Mouse (Mus musculus): ENCODE measurements around the gene Cadps. TPM values are rescaled to one million over a fixed set of nuclear protein-coding genes. Genes with fewer than 3 reads are reported as not detected.

Cadps gene
- total and polyA plus RNA-seq, 3 experiments = 0.09 to 0.16 TPM; not detected in 1

- no peak overlapping the region for H3K4me3 ChIP-seq
- no peak for TF ChIP-seq POLR2A (IDR thresholded peaks at IDR 0.05; ENCODE audit: insufficient read depth, low read depth, low read length)
- TF ChIP-seq EP300 (IDR thresholded peaks at IDR 0.05; ENCODE audit: insufficient read depth, low read depth, low read length) = no peak
- H3K27ac ChIP-seq = no peak overlapping the region
- no peak overlapping the region for H3K9ac ChIP-seq (ENCODE audit: low read depth, low read length)
- H3K27me3 ChIP-seq (ENCODE audit: control insufficient read depth, insufficient read depth, low read length) = peaks cover 55% of the 10 kb centered on the region
- DNase-seq = no peak
- 6% methylated on average over 23 of the region's 23 CpGs for WGBS
- H3K4me1 ChIP-seq (ENCODE audit: control insufficient read depth, insufficient read depth, low read length) = no peaks in the 10 kb centered on the region
- no peaks in the 10 kb centered on the region for H3K79me2 ChIP-seq (replicated peaks; ENCODE audit: control insufficient read depth, insufficient read depth, low read length)
- H3K36me3 ChIP-seq (ENCODE audit: control insufficient read depth, insufficient read depth, low read length) = no peaks in the 10 kb centered on the region
- intact Hi-C loops (cut with DNase I) = no loop called here
These were observed 480.3 kb downstream of the Cadps start for GRCm38 (mm10) chr14:12342458-12343131.

- intact Hi-C loops (cut with DNase I) = no loop called here
- Histone ChIP-seq H3K4me3 (no peak overlapping the region), H3K79me2 (replicated peaks; ENCODE audit: control insufficient read depth, insufficient read depth, low read length) (no peaks in the 10 kb centered on the region), H3K27ac (no peak overlapping the region), H3K27me3 (ENCODE audit: control insufficient read depth, insufficient read depth, low read length) (peaks cover 53% of the 10 kb centered on the region), H3K4me1 (ENCODE audit: control insufficient read depth, insufficient read depth, low read length) (no peaks in the 10 kb centered on the region), H3K36me3 (ENCODE audit: control insufficient read depth, insufficient read depth, low read length) (no peaks in the 10 kb centered on the region), H3K9ac (ENCODE audit: low read depth, low read length) (no peak overlapping the region)
- TF ChIP-seq POLR2A (IDR thresholded peaks at IDR 0.05; ENCODE audit: insufficient read depth, low read depth, low read length) (no peak), CTCF (IDR thresholded peaks at IDR 0.05) (no peak), EP300 (IDR thresholded peaks at IDR 0.05; ENCODE audit: insufficient read depth, low read depth, low read length) (no peak)
- DNase-seq = no peak
- 8% methylated on average over 24 of the region's 24 CpGs for WGBS
These were observed 481.0 kb downstream of the Cadps start for GRCm38 (mm10) chr14:12341789-12342457.

GRCm38 (mm10) chr14:12341075-12341788 is 481.6 kb downstream of the Cadps start:
- no peaks in the 10 kb centered on the region for H3K36me3 ChIP-seq (ENCODE audit: control insufficient read depth, insufficient read depth, low read length)
- peaks cover 53% of the 10 kb centered on the region for H3K27me3 ChIP-seq (ENCODE audit: control insufficient read depth, insufficient read depth, low read length)
- H3K9ac ChIP-seq (ENCODE audit: low read depth, low read length) = no peak overlapping the region
- H3K4me1 ChIP-seq (ENCODE audit: control insufficient read depth, insufficient read depth, low read length) = no peaks in the 10 kb centered on the region
- H3K79me2 ChIP-seq (replicated peaks; ENCODE audit: control insufficient read depth, insufficient read depth, low read length) = no peaks in the 10 kb centered on the region
- no peak overlapping the region; the same call in 1 of the 2 replicates for H3K4me3 ChIP-seq
- TF ChIP-seq CTCF (IDR thresholded peaks at IDR 0.05) (peak; percentile 26), EP300 (IDR thresholded peaks at IDR 0.05; ENCODE audit: insufficient read depth, low read depth, low read length) (no peak)
- no peak for DNase-seq
- no peak overlapping the region for H3K27ac ChIP-seq
- intact Hi-C loops (cut with DNase I) = no loop called here
- WGBS = 2% methylated on average over 42 of the region's 42 CpGs

- no peak overlapping the region for H3K4me3 ChIP-seq
These were observed 482.4 kb downstream of the Cadps start for GRCm38 (mm10) chr14:12340238-12341074.

GRCm38 (mm10) chr14:12338811-12339565 is 483.9 kb downstream of the Cadps start:
- no peak for DNase-seq
- intact Hi-C loops (cut with DNase I) = no loop called here
- no peak overlapping the region for H3K4me3 ChIP-seq
- 3% methylated on average over 10 of the region's 10 CpGs for WGBS
- H3K79me2 ChIP-seq (replicated peaks; ENCODE audit: control insufficient read depth, insufficient read depth, low read length) = no peaks in the 10 kb centered on the region
- peaks cover 35% of the 10 kb centered on the region for H3K27me3 ChIP-seq (ENCODE audit: control insufficient read depth, insufficient read depth, low read length)
- no peak overlapping the region for H3K27ac ChIP-seq
- no peaks in the 10 kb centered on the region for H3K36me3 ChIP-seq (ENCODE audit: control insufficient read depth, insufficient read depth, low read length)
- TF ChIP-seq CTCF (IDR thresholded peaks at IDR 0.05) = no peak
- no peak for TF ChIP-seq POLR2A (IDR thresholded peaks at IDR 0.05; ENCODE audit: insufficient read depth, low read depth, low read length)
- TF ChIP-seq EP300 (IDR thresholded peaks at IDR 0.05; ENCODE audit: insufficient read depth, low read depth, low read length) = no peak
- no peak overlapping the region for H3K9ac ChIP-seq (ENCODE audit: low read depth, low read length)
- H3K4me1 ChIP-seq (ENCODE audit: control insufficient read depth, insufficient read depth, low read length) = no peaks in the 10 kb centered on the region

More at GRCm38 (mm10) chr14:12340238-12341074, 482.4 kb downstream of the Cadps start:
- TF ChIP-seq CTCF (IDR thresholded peaks at IDR 0.05) (no peak), POLR2A (IDR thresholded peaks at IDR 0.05; ENCODE audit: insufficient read depth, low read depth, low read length) (no peak), EP300 (IDR thresholded peaks at IDR 0.05; ENCODE audit: insufficient read depth, low read depth, low read length) (no peak)
- H3K27me3 ChIP-seq (ENCODE audit: control insufficient read depth, insufficient read depth, low read length) = peaks cover 49% of the 10 kb centered on the region
- 1% methylated on average over 19 of the region's 19 CpGs for WGBS
- intact Hi-C loops (cut with DNase I) = no loop called here
- H3K9ac ChIP-seq (ENCODE audit: low read depth, low read length) = no peak overlapping the region
- H3K36me3 ChIP-seq (ENCODE audit: control insufficient read depth, insufficient read depth, low read length) = no peaks in the 10 kb centered on the region
- H3K27ac ChIP-seq = no peak overlapping the region
- no peaks in the 10 kb centered on the region for H3K4me1 ChIP-seq (ENCODE audit: control insufficient read depth, insufficient read depth, low read length)
- no peaks in the 10 kb centered on the region for H3K79me2 ChIP-seq (replicated peaks; ENCODE audit: control insufficient read depth, insufficient read depth, low read length)
- DNase-seq = no peak

Data from heart, adult 2 months (tissue).